Mouse (Mus musculus) liver, postnatal 0 days (tissue): ENCODE data around the gene Pskh1.

ENCODE experiments used
- CTCF ChIP-seq: sonication (generic); IDR thresholded peaks from 2 replicates; pipeline ENCODE4 v1.5.1; 2016; ENCODE audit warnings: antibody characterized with exemption, low read depth
- EP300 ChIP-seq: IDR thresholded peaks from 2 replicates; pipeline ENCODE4 v1.6.1; 2016; ENCODE audit warnings: antibody characterized with exemption, low read depth, mild to moderate bottlenecking

GRCm38 (mm10) chr8:105957813-105958212, 57.6 kb downstream of the Pskh1 start:
- TF ChIP-seq CTCF: peak; percentile 29; the same call in 1 of the 2 replicates
- no peak for TF ChIP-seq EP300
